Mouse (Mus musculus): ENCODE results near the gene Cd79a. TPM values are rescaled to one million over a fixed set of nuclear protein-coding genes. Genes with fewer than 3 reads are reported as not detected.

Gene Cd79a
- polyA plus RNA-seq, 2 experiments: 1.0 to 2.0 TPM

DNA sequence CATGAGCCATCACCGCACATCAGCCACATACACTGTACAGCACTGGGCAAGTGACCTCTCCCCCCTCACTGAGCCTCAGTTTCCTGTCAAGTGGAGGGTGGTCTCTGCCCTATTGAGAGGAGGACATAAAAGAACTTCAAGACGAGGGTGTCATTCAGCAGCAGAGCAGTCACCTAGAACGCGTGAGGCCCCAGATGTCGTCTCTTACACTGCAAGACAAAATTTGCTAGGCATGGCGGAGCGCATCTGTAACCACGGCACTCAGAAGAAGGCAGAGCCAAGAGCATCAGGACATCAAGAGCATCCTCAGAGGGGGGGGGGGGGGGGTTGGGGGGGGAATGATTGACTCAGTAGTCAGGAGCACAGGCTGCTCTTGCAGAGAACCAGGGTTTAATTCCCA lies 912 bp upstream of the Cd79a start:
- Histone ChIP-seq H3K4me3 (ENCODE audit: insufficient read depth in 1 of 2, low read depth in 2 of 2, low read length in 2 of 2) (no peak overlapping the region), H3K9ac (replicated peaks) (no peak overlapping the region), H3K4me2 (ENCODE audit: low read depth) (no peak overlapping the region), H3K4me1 (replicated peaks; ENCODE audit: control insufficient read depth in 2 of 2, insufficient read depth in 2 of 2, low read length in 1 of 2) (no peaks in the 10 kb centered on the region), H3K36me3 (replicated peaks; ENCODE audit: control insufficient read depth, insufficient read depth, low read depth) (no peaks in the 10 kb centered on the region), H3K27me3 (ENCODE audit: control insufficient read depth, insufficient read depth, low read length) (no peaks in the 10 kb centered on the region), H3K9me3 (ENCODE audit: control insufficient read depth, low read length) (no peaks in the 10 kb centered on the region), H3K27ac (no peak overlapping the region)
- 83% methylated on average over 8 of the region's 8 CpGs for WGBS (ENCODE audit: insufficient replicate concordance)
- TF ChIP-seq CTCF (IDR thresholded peaks at IDR 0.05; ENCODE audit: low read depth) (no peak), EP300 (IDR thresholded peaks at IDR 0.05; ENCODE audit: low read depth) (no peak)
- ATAC-seq (ENCODE audit: insufficient read depth) (no peak), DNase-seq (ENCODE audit: low read depth in 3 of 3, low spot score in 3 of 3) (no peak)

DNA sequence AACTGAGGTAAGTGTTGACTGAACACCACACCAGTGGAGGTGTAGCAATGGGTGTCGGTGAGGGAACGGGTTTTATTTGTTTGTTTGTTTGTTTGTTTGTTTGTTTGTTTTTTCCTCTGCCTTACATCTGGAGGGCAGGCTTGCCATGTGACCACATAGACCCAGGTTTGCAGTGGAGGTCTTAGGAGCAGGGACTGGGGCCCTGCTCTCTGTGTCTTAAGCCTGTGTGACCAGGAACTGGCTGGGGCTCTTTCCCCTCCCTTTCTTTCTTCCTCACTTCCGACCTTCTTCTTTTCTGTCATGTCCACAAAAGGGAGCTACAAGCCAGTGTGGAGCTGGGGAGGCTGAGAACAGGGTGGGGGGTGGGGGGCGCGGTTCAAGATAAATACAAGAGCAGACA lies 778 bp downstream of the Cd79a start:
- Histone ChIP-seq H3K27me3 (ENCODE audit: control insufficient read depth, insufficient read depth, low read length) (no peaks in the 10 kb centered on the region), H3K27ac (no peak overlapping the region), H3K9ac (replicated peaks) (no peak overlapping the region), H3K9me3 (ENCODE audit: control insufficient read depth, low read length) (no peaks in the 10 kb centered on the region), H3K4me2 (ENCODE audit: low read depth) (no peak overlapping the region), H3K36me3 (replicated peaks; ENCODE audit: control insufficient read depth, insufficient read depth, low read depth) (no peaks in the 10 kb centered on the region), H3K4me3 (ENCODE audit: insufficient read depth in 1 of 2, low read depth in 2 of 2, low read length in 2 of 2) (no peak overlapping the region), H3K4me1 (replicated peaks; ENCODE audit: control insufficient read depth in 2 of 2, insufficient read depth in 2 of 2, low read length in 1 of 2) (peaks cover 10 to 11% of the 10 kb centered on the region in 2 experiments)
- DNase-seq (ENCODE audit: low read depth in 3 of 3, low spot score in 3 of 3) (no peak), ATAC-seq (ENCODE audit: insufficient read depth) (no peak)
- WGBS (ENCODE audit: insufficient replicate concordance): 62% methylated on average over 5 of the region's 5 CpGs
- TF ChIP-seq CTCF (IDR thresholded peaks at IDR 0.05; ENCODE audit: low read depth) (no peak), EP300 (IDR thresholded peaks at IDR 0.05; ENCODE audit: low read depth) (no peak)

DNA sequence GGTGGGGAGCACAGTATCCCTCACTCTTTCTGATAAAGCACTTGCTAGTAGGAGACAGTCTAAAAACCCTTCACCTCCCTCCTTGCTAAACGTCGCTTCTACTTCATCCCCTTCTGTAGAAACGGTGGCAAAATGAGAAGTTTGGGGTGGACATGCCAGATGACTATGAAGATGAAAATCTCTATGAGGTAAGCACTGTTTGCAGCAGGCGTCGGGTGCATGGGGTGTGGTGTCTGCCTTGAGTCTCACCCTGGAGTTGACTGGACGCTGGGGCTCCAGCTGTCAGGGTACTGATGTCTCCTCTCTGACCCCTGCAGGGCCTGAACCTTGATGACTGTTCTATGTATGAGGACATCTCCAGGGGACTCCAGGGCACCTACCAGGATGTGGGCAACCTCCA lies 3.9 kb downstream of the Cd79a start:
- Histone ChIP-seq H3K4me3 (ENCODE audit: insufficient read depth in 1 of 2, low read depth in 2 of 2, low read length in 2 of 2) (no peak overlapping the region), H3K4me1 (replicated peaks; ENCODE audit: control insufficient read depth in 2 of 2, insufficient read depth in 2 of 2, low read length in 1 of 2) (peaks cover 14 to 27% of the 10 kb centered on the region in 2 experiments), H3K9me3 (ENCODE audit: control insufficient read depth, low read length) (no peaks in the 10 kb centered on the region), H3K9ac (replicated peaks) (no peak overlapping the region), H3K27ac (no peak overlapping the region), H3K27me3 (ENCODE audit: control insufficient read depth, insufficient read depth, low read length) (no peaks in the 10 kb centered on the region), H3K36me3 (replicated peaks; ENCODE audit: control insufficient read depth, insufficient read depth, low read depth) (no peaks in the 10 kb centered on the region), H3K4me2 (ENCODE audit: low read depth) (no peak overlapping the region)
- ATAC-seq (ENCODE audit: insufficient read depth) (no peak), DNase-seq (ENCODE audit: low read depth in 3 of 3, low spot score in 3 of 3) (no peak)
- whole genome bisulfite sequencing (ENCODE audit: insufficient replicate concordance): 34% methylated on average over 6 of the region's 6 CpGs
- no peak for TF ChIP-seq EP300 (IDR thresholded peaks at IDR 0.05; ENCODE audit: low read depth)

DNA sequence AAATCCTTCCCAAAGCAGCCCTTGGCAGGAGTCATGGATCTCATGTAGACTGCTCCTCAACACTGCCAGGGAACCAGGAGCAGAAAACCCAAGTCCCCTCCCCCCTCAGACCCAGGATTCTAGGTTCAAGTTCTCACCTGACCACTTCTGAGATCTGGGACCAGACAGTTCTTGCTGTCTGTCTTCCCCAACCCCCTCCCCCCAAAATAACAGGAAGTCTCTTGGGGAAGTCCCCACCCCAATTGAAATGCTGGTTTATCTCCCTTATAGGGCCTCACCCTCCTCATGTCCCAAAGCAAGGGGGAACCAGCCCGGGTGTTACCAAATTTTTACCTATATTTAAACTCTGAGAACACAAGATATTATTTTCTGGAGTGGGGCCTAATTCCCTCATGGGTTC lies 4.7 kb downstream of the Cd79a start:
- Histone ChIP-seq H3K36me3 (replicated peaks; ENCODE audit: control insufficient read depth, insufficient read depth, low read depth) (no peaks in the 10 kb centered on the region), H3K27me3 (ENCODE audit: control insufficient read depth, insufficient read depth, low read length) (no peaks in the 10 kb centered on the region), H3K27ac (peak overlapping the region; percentile 91), H3K9me3 (ENCODE audit: control insufficient read depth, low read length) (no peaks in the 10 kb centered on the region), H3K9ac (replicated peaks) (peak overlapping the region; percentile 80), H3K4me3 (ENCODE audit: insufficient read depth in 1 of 2, low read depth in 2 of 2, low read length in 2 of 2) (no peak overlapping the region), H3K4me1 (replicated peaks; ENCODE audit: control insufficient read depth in 2 of 2, insufficient read depth in 2 of 2, low read length in 1 of 2) (peaks cover 21 to 34% of the 10 kb centered on the region in 2 experiments), H3K4me2 (ENCODE audit: low read depth) (peak overlapping the region; percentile 87)
- DNase-seq (ENCODE audit: low read depth in 3 of 3, low spot score in 3 of 3) (no peak), ATAC-seq (ENCODE audit: insufficient read depth) (no peak)
- no peak for TF ChIP-seq EP300 (IDR thresholded peaks at IDR 0.05; ENCODE audit: low read depth)
- no peak for TF ChIP-seq CTCF (IDR thresholded peaks at IDR 0.05; ENCODE audit: low read depth)
- 3% methylated on average over 1 of the region's 1 CpGs for WGBS (ENCODE audit: insufficient replicate concordance)

DNA sequence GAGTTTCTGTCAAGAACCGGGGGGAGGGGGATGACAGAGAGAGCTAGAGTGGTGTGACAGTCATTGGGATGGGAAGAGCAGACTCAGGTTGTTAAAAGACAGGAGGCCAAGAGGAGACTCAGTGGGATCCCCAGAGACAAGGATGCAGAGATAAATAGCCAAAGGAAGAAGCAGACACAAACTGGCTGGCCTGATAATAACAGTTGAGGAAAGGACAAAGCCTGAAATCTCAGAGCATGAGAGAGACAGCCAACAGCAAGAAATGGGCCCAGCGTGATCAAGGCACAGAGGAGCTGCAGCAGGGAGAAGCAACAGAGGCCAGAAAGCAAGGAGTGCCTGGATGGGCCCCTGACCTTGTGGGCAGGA lies 5.1 kb downstream of the Cd79a start:
- TF ChIP-seq CTCF (IDR thresholded peaks at IDR 0.05; ENCODE audit: low read depth): no peak
- no peak for TF ChIP-seq EP300 (IDR thresholded peaks at IDR 0.05; ENCODE audit: low read depth)
- H3K9me3 ChIP-seq (ENCODE audit: control insufficient read depth, low read length): no peaks in the 10 kb centered on the region
- no peaks in the 10 kb centered on the region for H3K27me3 ChIP-seq (ENCODE audit: control insufficient read depth, insufficient read depth, low read length)
- H3K27ac ChIP-seq: peak overlapping the region; percentile 91
- H3K9ac ChIP-seq (replicated peaks): peak overlapping the region; percentile 80
- DNase-seq (ENCODE audit: low read depth in 3 of 3, low spot score in 3 of 3) (no peak), ATAC-seq (ENCODE audit: insufficient read depth) (no peak)
- H3K4me3 ChIP-seq (ENCODE audit: insufficient read depth in 1 of 2, low read depth in 2 of 2, low read length in 2 of 2): peak overlapping the region; percentile 74 to 81; a peak in 3 of 4 replicates
- H3K36me3 ChIP-seq (replicated peaks; ENCODE audit: control insufficient read depth, insufficient read depth, low read depth): no peaks in the 10 kb centered on the region
- peaks cover 23 to 39% of the 10 kb centered on the region in 2 experiments for H3K4me1 ChIP-seq (replicated peaks; ENCODE audit: control insufficient read depth in 2 of 2, insufficient read depth in 2 of 2, low read length in 1 of 2)
- WGBS (ENCODE audit: insufficient replicate concordance): 14% methylated on average over 2 of the region's 2 CpGs
- peak overlapping the region; percentile 87 for H3K4me2 ChIP-seq (ENCODE audit: low read depth)
